Mouse (Mus musculus) adipocyte (in vitro differentiated cells): ENCODE measurements around the gene Fam155a.

Source experiments
- DNase-seq: peaks from one replicate; pipeline ENCODE4 v3.0.0-alpha.2; 2016; ENCODE audit warnings: low spot score

Fam155a gene

GRCm38 (mm10) chr8:9493557-9494224 lies 277.3 kb downstream of the Fam155a start:
- no peak for DNase-seq

- DNase-seq: no peak
Observed at GRCm38 (mm10) chr8:9482565-9482964, 288.4 kb downstream of the Fam155a start.

- no peak for DNase-seq
Observed at GRCm38 (mm10) chr8:9471290-9471689, 299.7 kb downstream of the Fam155a start.

GRCm38 (mm10) chr8:9470114-9470513 lies 300.8 kb downstream of the Fam155a start:
- DNase-seq: no peak

- no peak for DNase-seq
Observed at GRCm38 (mm10) chr8:9461111-9461510, 309.9 kb downstream of the Fam155a start.

GRCm38 (mm10) chr8:9460707-9461106 lies 310.3 kb downstream of the Fam155a start:
- DNase-seq: no peak

- DNase-seq: no peak
Observed at GRCm38 (mm10) chr8:9458614-9459013, 312.3 kb downstream of the Fam155a start.

- no peak for DNase-seq
Observed at GRCm38 (mm10) chr8:9455138-9455537, 315.8 kb downstream of the Fam155a start.

- no peak for DNase-seq
Observed at GRCm38 (mm10) chr8:9453742-9454141, 317.2 kb downstream of the Fam155a start.

GRCm38 (mm10) chr8:9451543-9451942 lies 319.4 kb downstream of the Fam155a start:
- DNase-seq: no peak

GRCm38 (mm10) chr8:9448613-9449012 lies 322.3 kb downstream of the Fam155a start:
- no peak for DNase-seq

- no peak for DNase-seq
Observed at GRCm38 (mm10) chr8:9437822-9438221, 333.1 kb downstream of the Fam155a start.

- DNase-seq: no peak
Observed at GRCm38 (mm10) chr8:9435501-9435900, 335.5 kb downstream of the Fam155a start.

GRCm38 (mm10) chr8:9432635-9433372 lies 338.2 kb downstream of the Fam155a start:
- DNase-seq: no peak

- DNase-seq: no peak
Observed at GRCm38 (mm10) chr8:9428846-9429245, 342.1 kb downstream of the Fam155a start.

- DNase-seq: no peak
Observed at GRCm38 (mm10) chr8:9424069-9424468, 346.9 kb downstream of the Fam155a start.

GRCm38 (mm10) chr8:9423590-9423989 lies 347.4 kb downstream of the Fam155a start:
- no peak for DNase-seq

GRCm38 (mm10) chr8:9423184-9423583 lies 347.8 kb downstream of the Fam155a start:
- DNase-seq: no peak

- no peak for DNase-seq
Observed at GRCm38 (mm10) chr8:9418856-9419800, 351.8 kb downstream of the Fam155a start.

GRCm38 (mm10) chr8:9416189-9416588 lies 354.8 kb downstream of the Fam155a start:
- no peak for DNase-seq

GRCm38 (mm10) chr8:9408480-9408879 lies 362.5 kb downstream of the Fam155a start:
- no peak for DNase-seq

- no peak for DNase-seq
Observed at GRCm38 (mm10) chr8:9406204-9406603, 364.8 kb downstream of the Fam155a start.
